Mouse (Mus musculus) olfactory bulb, adult 2 months (tissue): ENCODE measurements around the gene Usp15.

ENCODE experiments used
- CTCF ChIP-seq: fragments of 200-500 bp; IDR thresholded peaks from 2 replicates; pipeline ENCODE4 v1.5.1; 2012; ENCODE audit warnings: low read depth, mild to moderate bottlenecking, low read length, moderate library complexity; ENCODE audit not compliant: insufficient read depth
- POLR2A ChIP-seq: fragments of 200-500 bp; IDR thresholded peaks from 2 replicates; pipeline ENCODE4 v1.6.1; 2012; ENCODE audit warnings: mild to moderate bottlenecking, low read depth, low read length, moderate library complexity; ENCODE audit not compliant: insufficient read depth

DNA sequence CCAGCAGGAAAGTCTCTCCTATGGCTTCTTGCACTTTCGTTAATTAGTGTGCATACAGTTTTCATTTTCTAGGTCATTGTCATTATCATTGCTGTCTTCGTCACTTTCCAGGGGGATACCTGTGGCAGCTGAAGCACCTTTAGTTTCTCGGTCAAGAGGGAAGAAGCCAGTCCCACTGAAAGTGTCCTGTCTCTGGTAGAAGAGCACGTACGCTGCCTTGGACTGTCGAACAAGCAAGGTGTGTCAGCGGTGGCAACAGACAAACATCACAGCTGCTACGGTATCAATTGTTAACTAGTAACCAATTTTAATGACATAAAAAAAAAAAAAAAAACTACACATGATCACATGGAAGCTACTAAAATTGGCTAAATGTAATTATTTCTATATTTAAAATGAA is 83.3 kb downstream of the Usp15 start:
- no peak for TF ChIP-seq POLR2A
- no peak for TF ChIP-seq CTCF
